8 mouse cellular contexts compared by ENCODE assay signal in the genomic region with DNA sequence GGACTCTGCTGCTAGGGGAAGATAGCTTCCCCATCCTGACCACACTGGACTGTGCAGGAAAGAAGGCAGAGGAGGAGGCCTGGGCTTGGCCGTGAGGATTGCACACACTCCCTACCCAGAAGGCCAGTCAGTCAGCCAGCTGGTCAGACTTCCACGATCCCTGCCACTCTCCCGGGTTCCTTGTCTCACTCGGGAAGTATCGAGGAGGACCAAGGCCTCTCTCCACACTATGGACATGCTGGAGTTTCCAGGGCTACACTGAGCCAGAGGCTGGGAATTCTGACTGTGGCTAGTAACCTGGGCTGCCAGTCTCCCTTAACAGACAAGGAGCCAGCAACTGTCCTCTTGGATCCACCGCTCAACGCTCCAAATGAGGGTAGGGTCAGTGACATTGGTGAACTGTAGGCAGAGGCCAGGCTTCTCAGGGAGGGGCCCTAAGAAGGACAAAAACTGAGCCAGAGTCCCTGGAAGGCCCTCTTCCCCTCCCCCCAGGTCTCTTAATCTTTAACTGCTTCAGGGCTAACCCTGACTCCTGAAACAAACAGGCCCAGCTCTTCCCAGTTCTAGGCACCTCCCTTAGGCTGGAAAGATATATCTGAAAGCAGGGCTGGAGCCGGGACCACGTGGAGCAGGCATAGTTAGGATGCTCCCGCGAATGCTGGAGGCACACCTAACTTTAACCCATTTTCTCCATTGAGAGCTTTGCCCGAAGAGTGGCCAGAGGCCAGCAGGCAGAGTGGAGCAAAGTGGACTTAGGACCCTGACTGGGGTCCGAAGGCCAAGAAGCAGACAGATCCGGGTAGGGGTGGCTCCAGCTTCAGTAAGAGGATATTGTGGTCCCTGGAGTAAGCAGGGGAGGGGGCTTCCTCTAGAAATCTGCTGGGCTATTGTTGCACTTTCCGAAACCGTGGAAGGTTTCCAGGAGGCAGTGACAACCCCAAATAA. TPM values are rescaled to one million over a fixed set of nuclear protein-coding genes. Genes with fewer than 3 reads are reported as not detected.
DNase-seq lines count a peak whose midpoint lies in the region; ATAC-seq and TF ChIP-seq lines count a peak whose summit lies in the region.

No protein-coding gene starts in this region.

- H3K27ac ChIP-seq in cerebellum, adult 2 months (ENCODE audit: insufficient read depth, low read length): peak overlapping the region; percentile 3; the same call in 1 of the 2 replicates
- H3K27ac ChIP-seq in heart, embryonic 12.5 days (ENCODE audit: poor library complexity, severe bottlenecking): peak overlapping the region; percentile 95
- peak overlapping the region; percentile 98 for H3K27ac ChIP-seq in kidney, postnatal 0 days

- peak overlapping the region; percentile 97 for H3K4me2 ChIP-seq in heart, embryonic 12.5 days
- H3K4me2 ChIP-seq in kidney, postnatal 0 days (ENCODE audit: low read length): peak overlapping the region; percentile 70

- ATAC-seq in heart, embryonic 12.5 days (ENCODE audit: insufficient number of reproducible peaks, low FRiP score): peak; percentile 58
- peak; percentile 67 for ATAC-seq in kidney, postnatal 0 days (replicated peaks; ENCODE audit: low FRiP score, low read depth)
- ATAC-seq in erythroblast, adult 5-6 weeks (replicated peaks; ENCODE audit: low FRiP score, poor library complexity, severe bottlenecking): no peak

- WGBS in cerebellum, adult 2 months: 32% methylated on average over 16 of the region's 16 CpGs
- 5% methylated on average over 16 of the region's 16 CpGs for WGBS in heart, embryonic 12.5 days
- 8% methylated on average over 16 of the region's 16 CpGs for WGBS in kidney, postnatal 0 days

- H3K27me3 ChIP-seq in cerebellum, adult 2 months (ENCODE audit: control insufficient read depth, insufficient read depth, low read length): no peaks in the 10 kb centered on the region
- no peaks in the 10 kb centered on the region for H3K27me3 ChIP-seq in heart, embryonic 12.5 days (replicated peaks)
- H3K27me3 ChIP-seq in kidney, postnatal 0 days (ENCODE audit: insufficient read depth, low read length): no peaks in the 10 kb centered on the region

- H3K9ac ChIP-seq in heart, embryonic 12.5 days: peak overlapping the region; percentile 87
- peak overlapping the region; percentile 85; the same call in 1 of the 2 replicates for H3K9ac ChIP-seq in kidney, postnatal 0 days (ENCODE audit: low read depth, low read length)

- H3K36me3 ChIP-seq in heart, embryonic 12.5 days: peaks cover 11% of the 10 kb centered on the region; the same call in 1 of the 2 replicates
- H3K36me3 ChIP-seq in kidney, postnatal 0 days (ENCODE audit: insufficient read depth, low read length): no peaks in the 10 kb centered on the region

- no peak for TF ChIP-seq POLR2A in cerebellum, adult 2 months (IDR thresholded peaks at IDR 0.05; ENCODE audit: borderline replicate concordance, insufficient read depth, low read length)

- H3K4me1 ChIP-seq in cerebellum, adult 2 months (ENCODE audit: control insufficient read depth, insufficient read depth, low read length): peaks cover 13% of the 10 kb centered on the region
- peaks cover 48% of the 10 kb centered on the region for H3K4me1 ChIP-seq in heart, embryonic 12.5 days (replicated peaks)
- peaks cover 38% of the 10 kb centered on the region for H3K4me1 ChIP-seq in kidney, postnatal 0 days (replicated peaks; ENCODE audit: insufficient read depth, low read length)

- DNase-seq in cerebellum, adult 2 months: peak in 1 of 2 experiments; percentile 40
- DNase-seq in cerebellum, adult 9-11 months: no peak
- peak; percentile 61 to 73 for DNase-seq in adrenal gland, postnatal 36 days
- DNase-seq in kidney, postnatal 0 days (ENCODE audit: low spot score): peak; percentile 82
- DNase-seq in lung, postnatal 4 days: peak; percentile 45 to 53
- no peak for DNase-seq in thymus, postnatal 10 days (ENCODE audit: low spot score in 2 of 2)

- H3K4me3 ChIP-seq in cerebellum, adult 2 months (replicated peaks; ENCODE audit: insufficient read depth, low read depth, low read length): peak overlapping the region; percentile 57
- peak overlapping the region; percentile 62 for H3K4me3 ChIP-seq in heart, embryonic 12.5 days
- H3K4me3 ChIP-seq in kidney, postnatal 0 days (replicated peaks; ENCODE audit: low read depth, low read length): peak overlapping the region; percentile 79

- TF ChIP-seq CTCF in cerebellum, adult 2 months (IDR thresholded peaks at IDR 0.05; ENCODE audit: borderline replicate concordance, insufficient read depth, low read depth, low read length): no peak
- peak; percentile 12; the same call in 1 of the 2 replicates for TF ChIP-seq CTCF in kidney, postnatal 0 days (IDR thresholded peaks at IDR 0.05; ENCODE audit: low read depth)

- no peaks in the 10 kb centered on the region for H3K9me3 ChIP-seq in heart, embryonic 12.5 days (replicated peaks)
- no peaks in the 10 kb centered on the region for H3K9me3 ChIP-seq in kidney, postnatal 0 days (replicated peaks; ENCODE audit: low read length)

RNA-seq across cellular contexts. Expression of a gene that starts 33.5 kb away (rescaled TPM):
- 72.5 and 73.2 TPM in 2 replicates for polyA plus RNA-seq in cerebellum, adult 2 months (2012; rRNA removed)
- total RNA-seq in adrenal gland, postnatal 36 days (2021): 100 to 1,000 TPM; 156 to 163 TPM
- 114 and 117 TPM in 2 replicates for polyA plus RNA-seq in heart, embryonic 12.5 days (2016; fragmentation: Nextera tagmentation; extraction: Ambion mirVana)
- polyA plus RNA-seq in kidney, postnatal 0 days (2015; fragmentation: Nextera tagmentation; extraction: Ambion mirVana): 94.0 and 105 TPM in 2 replicates
- total RNA-seq in erythroblast, adult 5-6 weeks (2015; ENCODE audit: low replicate concordance): 7.7 and 10.7 TPM in 2 replicates
- total RNA-seq in erythroblast, adult 5-6 weeks (2017; ENCODE audit: low replicate concordance): 22.4 and 39.9 TPM in 2 replicates

RNA-seq across cellular contexts. Expression of a gene that starts 48.1 kb away (rescaled TPM):
- 17.0 and 17.6 TPM in 2 replicates for polyA plus RNA-seq in cerebellum, adult 2 months (2012; rRNA removed)
- total RNA-seq in adrenal gland, postnatal 36 days (2021): 10 to 100 TPM; 17.5 TPM
- polyA plus RNA-seq in heart, embryonic 12.5 days (2016; fragmentation: Nextera tagmentation; extraction: Ambion mirVana): 6.5 and 7.6 TPM in 2 replicates
- 8.2 and 8.6 TPM in 2 replicates for polyA plus RNA-seq in kidney, postnatal 0 days (2015; fragmentation: Nextera tagmentation; extraction: Ambion mirVana)
- 2.1 and 3.3 TPM in 2 replicates for total RNA-seq in erythroblast, adult 5-6 weeks (2015; ENCODE audit: low replicate concordance)
- total RNA-seq in erythroblast, adult 5-6 weeks (2017; ENCODE audit: low replicate concordance): 0.84 and 2.0 TPM in 2 replicates

Comparison
In these comparisons a context has a peak if more than half of its experiments do, and no peak if none do; other contexts are left out.
1. DNase-seq: peak in adrenal gland, postnatal 36 days (2 of 2), kidney, postnatal 0 days (single experiment) and lung, postnatal 4 days (2 of 2); none in cerebellum, adult 9-11 months (single experiment) and thymus, postnatal 10 days (0 of 2).
2. H3K27ac ChIP-seq: peak in every context shown above with its lines; median percentile 98 in kidney, postnatal 0 days; 95 in heart, embryonic 12.5 days; 3 in cerebellum, adult 2 months.
3. Peak in every context shown above with its lines, with median percentiles within 50 percentile points of each other: H3K4me3 ChIP-seq.